Mouse (Mus musculus): ENCODE results near the gene Atxn2. TPM values are rescaled to one million over a fixed set of nuclear protein-coding genes. Genes with fewer than 3 reads are reported as not detected.
A peak's percentile ranks its signal among the peaks of the same experiment; 100 is the strongest.

Gene Atxn2
- polyA plus RNA-seq, 1 experiment, result 71.9 TPM

DNA sequence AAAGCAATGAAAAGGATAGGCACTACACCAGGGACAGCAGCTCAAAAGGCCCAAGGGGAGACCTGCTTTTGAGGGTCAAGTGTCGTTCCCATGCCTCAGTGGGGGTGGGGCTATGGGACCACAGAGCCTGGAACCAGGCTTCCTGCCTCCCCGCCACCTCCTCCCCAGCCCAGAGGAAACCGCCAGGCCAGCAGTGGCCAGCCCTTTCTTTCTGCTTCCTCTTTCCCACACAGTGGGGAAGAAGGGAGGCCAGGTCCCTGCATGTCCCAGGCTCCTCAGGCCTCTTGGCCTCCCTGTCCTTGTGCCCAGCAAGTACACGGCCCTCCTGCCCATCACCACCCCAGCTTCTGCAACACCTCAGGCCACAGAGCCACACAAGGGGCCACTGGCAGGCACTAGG is 113.0 kb downstream of the Atxn2 start:
- DNase-seq (ENCODE audit: low read depth in 1 of 2, low spot score in 2 of 2), result peak in 1 of 2 experiments; percentile 49
- peaks cover 30% of the 10 kb centered on the region; the same call in 1 of the 2 replicates for H3K4me1 ChIP-seq (ENCODE audit: control insufficient read depth, insufficient read depth, insufficient read length)
- peak overlapping the region; percentile 76 for H3K27ac ChIP-seq (ENCODE audit: insufficient read depth, low read length)
- H3K4me3 ChIP-seq (ENCODE audit: extremely low read depth, insufficient read depth, insufficient read length), result no peak overlapping the region
- WGBS, result 52% methylated on average over 4 of the region's 4 CpGs
- peaks cover 58% of the 10 kb centered on the region for H3K36me3 ChIP-seq (ENCODE audit: control insufficient read depth, insufficient read depth, low read length)
- TF ChIP-seq CTCF (IDR thresholded peaks at IDR 0.05; ENCODE audit: extremely low read depth, insufficient read depth, insufficient read length, insufficient replicate concordance) (no peak), POLR2A (IDR thresholded peaks at IDR 0.05; ENCODE audit: low read depth, low read length) (no peak)
- H3K27me3 ChIP-seq (ENCODE audit: control insufficient read depth, insufficient read depth, low read length), result no peaks in the 10 kb centered on the region

DNA sequence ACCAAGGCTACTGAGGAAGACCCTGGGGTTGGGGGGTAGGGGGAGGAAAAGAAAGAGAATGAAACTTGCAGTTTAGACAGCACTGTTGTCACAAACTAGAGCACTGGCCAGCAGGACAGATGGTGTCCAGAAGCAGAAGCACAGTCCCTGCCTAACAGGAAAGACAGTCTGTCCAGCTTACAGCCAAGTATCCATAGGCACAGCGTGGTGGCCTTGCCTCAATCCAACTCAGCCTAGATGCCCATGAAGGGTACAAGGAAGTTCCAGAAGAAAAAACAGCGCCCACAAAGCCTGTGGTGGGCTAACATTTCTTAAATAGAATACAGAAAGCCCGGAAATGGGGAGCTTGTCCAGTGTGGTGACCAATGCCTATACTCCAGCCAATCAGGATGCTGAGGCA is 114.5 kb downstream of the Atxn2 start:
- 86% methylated on average over 3 of the region's 3 CpGs for WGBS
- TF ChIP-seq POLR2A (IDR thresholded peaks at IDR 0.05; ENCODE audit: low read depth, low read length), result no peak
- TF ChIP-seq CTCF (IDR thresholded peaks at IDR 0.05; ENCODE audit: extremely low read depth, insufficient read depth, insufficient read length, insufficient replicate concordance), result no peak
- H3K36me3 ChIP-seq (ENCODE audit: control insufficient read depth, insufficient read depth, low read length), result peaks cover 56% of the 10 kb centered on the region
- no peak overlapping the region for H3K4me3 ChIP-seq (ENCODE audit: extremely low read depth, insufficient read depth, insufficient read length)
- H3K27me3 ChIP-seq (ENCODE audit: control insufficient read depth, insufficient read depth, low read length), result no peaks in the 10 kb centered on the region
- H3K4me1 ChIP-seq (ENCODE audit: control insufficient read depth, insufficient read depth, insufficient read length), result peaks cover 26% of the 10 kb centered on the region; the same call in 1 of the 2 replicates
- H3K27ac ChIP-seq (ENCODE audit: insufficient read depth, low read length), result no peak overlapping the region
- DNase-seq (ENCODE audit: low read depth in 1 of 2, low spot score in 2 of 2), result no peak

DNA sequence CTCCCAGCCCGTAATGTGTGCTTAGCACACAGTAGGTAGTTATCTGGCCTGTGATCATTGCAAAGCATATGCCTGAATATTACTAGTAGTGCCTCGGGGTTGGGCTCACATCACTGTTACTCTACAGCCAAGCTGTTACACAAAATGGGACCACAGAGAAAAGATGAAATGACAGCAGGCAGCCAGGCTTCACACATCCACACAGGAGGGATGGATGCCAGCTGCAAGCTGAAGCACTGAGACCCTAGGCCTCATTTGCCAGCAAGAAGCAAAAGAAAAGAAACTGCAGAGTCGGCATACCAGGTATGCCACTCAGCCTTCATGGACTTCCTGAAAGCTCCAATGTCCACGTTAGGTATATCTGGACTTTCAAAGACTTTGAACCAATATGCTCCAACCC is 116.7 kb downstream of the Atxn2 start:
- Histone ChIP-seq H3K4me1 (ENCODE audit: control insufficient read depth, insufficient read depth, insufficient read length) (peaks cover 45% of the 10 kb centered on the region; the same call in 1 of the 2 replicates), H3K27ac (ENCODE audit: insufficient read depth, low read length) (no peak overlapping the region), H3K27me3 (ENCODE audit: control insufficient read depth, insufficient read depth, low read length) (no peaks in the 10 kb centered on the region), H3K36me3 (ENCODE audit: control insufficient read depth, insufficient read depth, low read length) (peaks cover 42% of the 10 kb centered on the region), H3K4me3 (ENCODE audit: extremely low read depth, insufficient read depth, insufficient read length) (no peak overlapping the region)
- 90% methylated on average over 4 of the region's 4 CpGs for WGBS
- no peak for TF ChIP-seq POLR2A (IDR thresholded peaks at IDR 0.05; ENCODE audit: low read depth, low read length)
- no peak for TF ChIP-seq CTCF (IDR thresholded peaks at IDR 0.05; ENCODE audit: extremely low read depth, insufficient read depth, insufficient read length, insufficient replicate concordance)
- no peak for DNase-seq (ENCODE audit: low read depth in 1 of 2, low spot score in 2 of 2)

DNA sequence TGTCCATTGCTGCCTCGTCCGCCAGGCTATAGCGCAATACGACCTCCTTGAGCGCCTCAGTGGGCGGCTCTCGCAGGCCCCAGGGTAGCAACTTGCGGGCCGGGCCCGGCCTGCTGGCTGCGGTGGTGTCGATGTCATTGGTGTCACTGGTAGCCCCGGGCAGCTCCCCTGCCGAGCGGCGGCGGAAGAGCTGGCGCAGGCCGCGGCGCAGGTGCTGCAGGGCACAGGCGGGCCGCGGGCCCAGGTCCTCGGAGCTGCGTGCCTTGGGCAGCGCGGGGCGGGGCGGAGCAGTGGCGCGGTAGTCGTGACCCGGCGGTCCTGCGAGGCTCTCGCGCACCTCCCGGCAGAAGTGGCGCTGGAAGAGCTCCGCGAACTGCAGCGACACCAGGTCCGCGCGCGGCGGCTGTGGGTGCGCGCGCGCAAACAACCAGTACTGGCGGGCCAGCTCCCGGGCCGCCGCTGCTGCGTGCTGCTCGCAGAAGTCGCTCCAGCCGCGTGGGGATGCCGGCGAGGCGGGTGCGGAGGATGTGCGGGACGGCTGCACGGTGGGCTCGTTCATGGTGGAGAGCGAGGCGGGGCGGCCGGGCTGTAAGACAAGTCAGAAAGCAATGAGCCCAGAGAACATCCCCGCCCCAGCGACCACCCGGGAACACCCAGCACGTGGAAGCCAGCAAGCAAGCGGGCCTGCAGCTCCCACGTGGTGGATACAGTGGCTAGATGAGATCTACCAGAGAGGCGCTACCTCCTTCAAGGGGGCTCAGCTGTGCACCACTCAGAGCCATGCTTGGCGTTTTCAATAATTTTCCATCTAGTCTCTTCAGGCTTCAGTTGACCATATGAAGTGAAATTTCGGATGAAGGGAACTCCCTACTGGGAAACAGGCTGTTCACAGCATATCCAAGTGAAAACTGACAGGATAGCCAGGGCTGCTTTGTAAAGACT is 117.6 kb downstream of the Atxn2 start:
- no peaks in the 10 kb centered on the region for H3K27me3 ChIP-seq (ENCODE audit: control insufficient read depth, insufficient read depth, low read length)
- H3K4me3 ChIP-seq (ENCODE audit: extremely low read depth, insufficient read depth, insufficient read length), result no peak overlapping the region
- H3K27ac ChIP-seq (ENCODE audit: insufficient read depth, low read length), result no peak overlapping the region
- peaks cover 45% of the 10 kb centered on the region; the same call in 1 of the 2 replicates for H3K4me1 ChIP-seq (ENCODE audit: control insufficient read depth, insufficient read depth, insufficient read length)
- H3K36me3 ChIP-seq (ENCODE audit: control insufficient read depth, insufficient read depth, low read length), result peaks cover 41% of the 10 kb centered on the region
- DNase-seq (ENCODE audit: low read depth in 1 of 2, low spot score in 2 of 2), result peak in 1 of 2 experiments; percentile 6
- TF ChIP-seq POLR2A (IDR thresholded peaks at IDR 0.05; ENCODE audit: low read depth, low read length) (no peak), CTCF (IDR thresholded peaks at IDR 0.05; ENCODE audit: extremely low read depth, insufficient read depth, insufficient read length, insufficient replicate concordance) (no peak)
- 95% methylated on average over 82 of the region's 82 CpGs for WGBS

DNA sequence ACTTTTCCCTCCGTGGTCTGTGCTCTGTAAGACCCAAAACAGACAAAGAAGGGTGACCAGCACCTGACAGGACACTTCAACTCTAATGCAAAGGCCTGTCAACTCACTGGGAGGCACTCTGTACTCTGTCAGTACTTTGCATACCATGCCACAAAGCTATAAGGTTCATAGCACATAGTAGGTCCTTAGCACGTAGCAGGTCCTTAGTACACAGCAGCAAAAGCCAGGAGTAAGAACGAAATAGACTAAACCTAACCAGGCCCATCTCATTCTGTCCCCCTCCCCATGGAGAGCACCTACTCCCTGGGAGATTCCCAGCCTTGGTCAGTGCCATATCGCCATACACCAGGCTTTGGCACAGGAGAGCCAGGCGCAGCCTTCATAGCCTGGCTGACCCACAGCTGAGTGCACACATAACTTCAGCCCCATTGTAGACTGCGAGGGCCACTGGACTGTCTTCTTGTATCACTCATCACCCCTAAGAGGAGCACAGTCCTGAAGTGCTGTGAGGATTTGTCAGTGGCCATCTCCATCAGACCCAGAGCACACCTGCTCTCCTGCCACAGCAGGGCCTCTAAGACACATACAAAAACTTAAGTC is 120.0 kb downstream of the Atxn2 start:
- WGBS, result 88% methylated on average over 6 of the region's 6 CpGs
- TF ChIP-seq CTCF (IDR thresholded peaks at IDR 0.05; ENCODE audit: extremely low read depth, insufficient read depth, insufficient read length, insufficient replicate concordance) (no peak), POLR2A (IDR thresholded peaks at IDR 0.05; ENCODE audit: low read depth, low read length) (no peak)
- Histone ChIP-seq H3K4me3 (ENCODE audit: extremely low read depth, insufficient read depth, insufficient read length) (no peak overlapping the region), H3K27me3 (ENCODE audit: control insufficient read depth, insufficient read depth, low read length) (no peaks in the 10 kb centered on the region), H3K27ac (ENCODE audit: insufficient read depth, low read length) (no peak overlapping the region), H3K4me1 (ENCODE audit: control insufficient read depth, insufficient read depth, insufficient read length) (peaks cover 35% of the 10 kb centered on the region; the same call in 1 of the 2 replicates), H3K36me3 (ENCODE audit: control insufficient read depth, insufficient read depth, low read length) (peaks cover 31% of the 10 kb centered on the region)
- no peak for DNase-seq (ENCODE audit: low read depth in 1 of 2, low spot score in 2 of 2)

DNA sequence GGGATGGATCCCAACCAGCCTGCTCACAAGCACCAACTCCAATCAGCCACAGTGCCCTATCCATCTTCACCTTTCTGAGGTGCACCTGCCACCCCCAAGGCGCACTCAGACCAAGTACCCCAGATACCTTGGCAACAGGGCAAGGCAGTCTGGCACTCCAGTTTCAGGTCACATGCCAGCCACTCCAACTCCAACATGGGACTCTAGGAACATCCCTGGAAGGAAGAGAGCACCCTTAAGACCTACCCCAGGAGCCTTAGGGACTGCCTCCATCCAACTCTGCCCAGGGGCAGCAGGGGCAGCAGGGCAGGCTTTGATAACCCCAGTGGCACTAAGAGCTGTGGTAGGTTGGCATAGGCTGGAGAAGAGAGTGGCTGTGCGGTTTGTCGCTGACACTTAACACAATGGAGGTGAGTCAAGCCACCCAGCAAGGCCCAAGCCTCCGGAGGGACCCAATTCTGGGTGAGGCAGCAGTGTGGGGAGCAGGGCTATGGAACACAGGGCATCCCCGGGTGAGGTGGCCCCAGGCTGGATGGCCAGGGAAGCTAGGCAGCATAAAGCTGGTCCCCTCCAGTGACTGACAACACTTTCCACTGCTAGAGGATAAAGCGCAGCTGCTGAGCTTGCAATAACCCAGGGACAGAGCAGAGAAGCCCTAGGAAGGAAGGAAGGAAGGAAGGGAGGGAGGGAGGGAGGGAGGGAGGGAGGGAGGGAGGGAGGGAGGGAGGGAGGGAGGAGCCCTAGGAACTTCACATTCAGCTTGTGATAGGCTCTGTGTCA is 121.4 kb downstream of the Atxn2 start:
- no peak overlapping the region; the same call in 1 of the 2 replicates for H3K4me3 ChIP-seq (ENCODE audit: extremely low read depth, insufficient read depth, insufficient read length)
- no peaks in the 10 kb centered on the region for H3K27me3 ChIP-seq (ENCODE audit: control insufficient read depth, insufficient read depth, low read length)
- 47% methylated on average over 6 of the region's 6 CpGs for WGBS
- TF ChIP-seq CTCF (IDR thresholded peaks at IDR 0.05; ENCODE audit: extremely low read depth, insufficient read depth, insufficient read length, insufficient replicate concordance), result no peak
- TF ChIP-seq POLR2A (IDR thresholded peaks at IDR 0.05; ENCODE audit: low read depth, low read length), result no peak
- H3K4me1 ChIP-seq (ENCODE audit: control insufficient read depth, insufficient read depth, insufficient read length), result peaks cover 30% of the 10 kb centered on the region; the same call in 1 of the 2 replicates
- peak overlapping the region; percentile 77 for H3K27ac ChIP-seq (ENCODE audit: insufficient read depth, low read length)
- no peak for DNase-seq (ENCODE audit: low read depth in 1 of 2, low spot score in 2 of 2)
- peaks cover 17% of the 10 kb centered on the region for H3K36me3 ChIP-seq (ENCODE audit: control insufficient read depth, insufficient read depth, low read length)
